In the genomic region with DNA sequence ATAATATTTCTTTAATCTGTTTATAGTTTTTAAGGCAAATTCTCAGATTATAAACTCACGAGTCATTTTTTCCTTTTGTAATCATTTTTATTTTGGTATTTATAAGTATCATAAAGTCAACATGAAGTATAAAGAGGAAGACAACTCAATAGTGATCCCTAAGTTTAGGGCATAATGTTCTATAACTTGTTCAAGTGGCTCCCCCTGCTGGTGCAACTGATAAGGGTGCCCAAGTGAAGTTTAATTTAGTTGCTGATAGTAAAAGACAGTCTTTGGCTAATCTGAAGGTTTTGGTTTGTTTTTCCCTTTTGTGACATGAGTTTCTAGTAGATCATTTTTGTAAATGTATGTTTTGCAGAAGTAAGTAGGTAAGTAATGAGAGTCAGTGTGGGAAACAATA, we compare ENCODE assay signal across 8 mouse cellular contexts. TPM values are rescaled to one million over a fixed set of nuclear protein-coding genes. Genes with fewer than 3 reads are reported as not detected.
DNase-seq lines count a peak whose midpoint lies in the region; ATAC-seq lines count a peak whose summit lies in the region.

No protein-coding gene starts in this region.

- no peak for ATAC-seq in neural tube, embryonic 15.5 days (ENCODE audit: low FRiP score)
- ATAC-seq in erythroid progenitor cell, adult 5-6 weeks (replicated peaks; ENCODE audit: low FRiP score, poor library complexity, severe bottlenecking) = peak; percentile 68

- H3K36me3 ChIP-seq in neural tube, embryonic 15.5 days = peaks cover 28% of the 10 kb centered on the region

- no peaks in the 10 kb centered on the region for H3K4me1 ChIP-seq in neural tube, embryonic 15.5 days

- no peak overlapping the region for H3K4me2 ChIP-seq in neural tube, embryonic 15.5 days

- no peak overlapping the region for H3K27ac ChIP-seq in neural tube, embryonic 15.5 days (replicated peaks)

- H3K4me3 ChIP-seq in neural tube, embryonic 15.5 days (replicated peaks) = no peak overlapping the region

- no peaks in the 10 kb centered on the region for H3K9me3 ChIP-seq in neural tube, embryonic 15.5 days (replicated peaks)

- DNase-seq in neural tube, embryonic 10.5 days (ENCODE audit: extremely low spot score, low spot score) = peak; percentile 47
- DNase-seq in adrenal gland, postnatal 4 days (ENCODE audit: low spot score in 2 of 2) = peak; percentile 14 to 38
- DNase-seq in kidney, postnatal 14 days = peak; percentile 80
- peak; percentile 58 to 71 for DNase-seq in lung, adult 18-20 months
- peak; percentile 43 to 62 for DNase-seq in right cerebral cortex, postnatal 36 days (ENCODE audit: low spot score in 2 of 2)
- DNase-seq in yolk sac, embryonic 10.5 days (ENCODE audit: low spot score) = peak; percentile 21

- H3K27me3 ChIP-seq in neural tube, embryonic 15.5 days (replicated peaks) = no peaks in the 10 kb centered on the region

- 46% methylated on average over 1 of the region's 1 CpGs for WGBS in neural tube, embryonic 15.5 days

- no peak overlapping the region for H3K9ac ChIP-seq in neural tube, embryonic 15.5 days (replicated peaks)

RNA-seq across cellular contexts. Expression of a gene that starts 55.8 kb away (rescaled TPM):
- polyA plus RNA-seq in neural tube, embryonic 15.5 days (2015; fragmentation: Nextera tagmentation; extraction: Ambion mirVana) = 8.3 and 8.5 TPM in 2 replicates
- total RNA-seq in adrenal gland, postnatal 4 days (2021) = 10 to 100 TPM; 36.6 to 40.5 TPM
- total RNA-seq in erythroid progenitor cell, adult 5-6 weeks (2015; ENCODE audit: low replicate concordance) = 72.4 and 96.0 TPM in 2 replicates
- 96.5 and 105 TPM in 2 replicates for total RNA-seq in erythroid progenitor cell, adult 5-6 weeks (2017; ENCODE audit: low replicate concordance)

Comparison
In these comparisons a context has a peak if more than half of its experiments do, and no peak if none do; other contexts are left out.
1. DNase-seq: peak in every context shown above with its lines; median percentile 80 in kidney, postnatal 14 days; 64 in lung, adult 18-20 months; 52 in right cerebral cortex, postnatal 36 days; 47 in neural tube, embryonic 10.5 days; 26 in adrenal gland, postnatal 4 days; 21 in yolk sac, embryonic 10.5 days.